Mouse (Mus musculus) kidney, postnatal 0 days (tissue): ENCODE data around the gene Ghr. TPM values are rescaled to one million over a fixed set of nuclear protein-coding genes. Genes with fewer than 3 reads are reported as not detected.

ENCODE experiments used
- ATAC-seq: fragments of 200-750 bp; cut with Nextera tagmentation; replicated peaks from 2 replicates; pipeline ENCODE4 v1.8.0; 2017; ENCODE audit warnings: low read depth, moderate number of reproducible peaks, moderate TSS enrichment, moderate library complexity; ENCODE audit not compliant: low FRiP score
- DNase-seq: peaks from one replicate; pipeline ENCODE4 v3.0.0-alpha.2; 2016; ENCODE audit warnings: low spot score
- H3K27ac ChIP-seq: fragments of 300-500 bp; sonication (generic); 2 replicates; pipeline ENCODE4 v1.5.1; 2014; ENCODE audit warnings: mild to moderate bottlenecking
- H3K27me3 ChIP-seq: fragments of 300-500 bp; sonication (generic); 2 replicates; pipeline ENCODE4 v1.6.1; 2014; ENCODE audit warnings: low read length, mixed read lengths; ENCODE audit not compliant: insufficient read depth
- H3K36me3 ChIP-seq: fragments of 300-500 bp; sonication (generic); 2 replicates; pipeline ENCODE4 v1.6.1; 2014; ENCODE audit warnings: low read length, mixed read lengths; ENCODE audit not compliant: insufficient read depth
- H3K4me1 ChIP-seq: fragments of 300-500 bp; sonication (generic); replicated peaks from 2 replicates; pipeline ENCODE4 v1.6.1; 2014; ENCODE audit warnings: antibody characterized with exemption, low read length, mixed read lengths; ENCODE audit not compliant: insufficient read depth
- H3K4me2 ChIP-seq: fragments of 300-500 bp; sonication (generic); 2 replicates; pipeline ENCODE4 v1.6.1; 2014; ENCODE audit warnings: mild to moderate bottlenecking, low read length, moderate library complexity, mixed read lengths
- H3K4me3 ChIP-seq: fragments of 300-500 bp; sonication (generic); replicated peaks from 2 replicates; pipeline ENCODE4 v1.5.1; 2014; ENCODE audit warnings: low read depth, low read length
- H3K9ac ChIP-seq: fragments of 300-500 bp; sonication (generic); 2 replicates; pipeline ENCODE4 v1.6.1; 2014; ENCODE audit warnings: low read depth, low read length
- H3K9me3 ChIP-seq: fragments of 300-500 bp; sonication (generic); replicated peaks from 2 replicates; pipeline ENCODE4 v1.6.1; 2016; ENCODE audit warnings: low read length, inconsistent platforms, mixed read lengths
- CTCF ChIP-seq: IDR thresholded peaks from 2 replicates; pipeline ENCODE4 v1.5.1; 2016; ENCODE audit warnings: antibody characterized with exemption, low read depth, mild to moderate bottlenecking, moderate library complexity
- whole genome bisulfite sequencing: fragments of 180-500 bp; shearing (Covaris S2); extraction: QIAGEN DNeasy Blood & Tissue Kit; methylation state at CpG from one replicate; pipeline ENCODE4 v1.1.7; 2014; 5-methylcytosine and 5-hydroxymethylcytosine counted together
- polyA plus RNA-seq: library from polyadenylated mRNA; unstranded; fragments of >200 nt; fragmentation: Nextera tagmentation; extraction: Ambion mirVana; gene quantifications from 2 replicates; pipeline ENCODE4 v1.2.1, GENCODE M21; 2015

Gene Ghr
- polyA plus RNA-seq, 1 experiment from 2014 or later: 82.6 TPM

DNA sequence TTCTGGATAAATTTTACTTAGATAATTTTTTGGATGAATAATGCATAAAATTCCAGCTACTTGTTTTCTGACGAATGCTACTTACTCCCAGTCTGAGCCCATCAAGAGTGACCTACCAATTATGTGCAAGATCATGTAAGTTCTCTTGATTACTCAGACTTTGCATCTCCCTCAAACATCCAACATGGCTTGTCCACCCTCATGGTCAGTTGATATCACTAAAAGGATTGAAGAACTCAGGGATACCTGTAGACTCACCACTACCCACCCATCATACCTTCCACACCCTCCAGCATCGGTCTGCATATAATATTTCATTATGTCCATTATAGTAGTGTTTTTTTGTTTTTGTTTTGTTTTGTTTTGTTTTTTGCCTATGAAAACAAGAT lies 18.8 kb upstream of the Ghr start:
- Histone ChIP-seq H3K4me2 (no peak overlapping the region), H3K9ac (no peak overlapping the region), H3K36me3 (no peaks in the 10 kb centered on the region), H3K4me1 (no peaks in the 10 kb centered on the region), H3K27ac (no peak overlapping the region), H3K27me3 (no peaks in the 10 kb centered on the region), H3K4me3 (no peak overlapping the region), H3K9me3 (no peaks in the 10 kb centered on the region)
- WGBS: 84% methylated on average over 2 of the region's 2 CpGs
- DNase-seq: no peak
- TF ChIP-seq CTCF: no peak
- ATAC-seq: no peak

DNA sequence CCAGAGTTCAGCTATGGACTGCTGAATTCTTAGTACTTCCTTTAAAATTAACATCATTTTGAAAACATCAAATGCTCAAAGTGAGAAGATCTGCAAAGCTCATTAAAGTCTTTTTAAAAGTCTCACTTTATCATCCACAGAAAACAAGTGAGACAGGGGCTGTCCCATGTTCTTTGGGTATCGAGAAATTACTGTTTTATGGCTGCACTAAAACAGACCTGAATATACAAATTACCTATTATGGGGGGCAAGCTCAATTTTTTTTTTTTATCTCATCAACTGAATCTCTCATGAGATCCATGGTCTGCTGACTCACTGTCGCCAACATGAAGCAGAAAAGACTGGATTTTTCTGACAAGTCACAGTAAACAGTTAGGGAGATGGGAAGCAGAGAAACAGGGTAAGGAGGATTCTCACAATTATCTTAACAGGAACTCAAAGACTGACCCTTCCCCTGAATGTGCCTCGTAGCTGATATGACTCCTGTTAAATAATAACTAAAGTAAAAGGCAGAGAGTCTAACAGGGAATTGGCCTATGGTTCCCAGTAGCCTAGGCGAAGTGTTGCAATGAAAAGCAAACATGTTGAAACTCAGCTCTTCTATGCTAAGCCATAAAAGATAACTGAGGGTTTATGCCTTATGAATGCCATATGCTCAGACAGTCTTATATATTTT lies 18.3 kb upstream of the Ghr start:
- Histone ChIP-seq H3K27me3 (no peaks in the 10 kb centered on the region), H3K9me3 (no peaks in the 10 kb centered on the region), H3K4me3 (no peak overlapping the region), H3K9ac (no peak overlapping the region), H3K27ac (no peak overlapping the region), H3K36me3 (no peaks in the 10 kb centered on the region), H3K4me1 (no peaks in the 10 kb centered on the region), H3K4me2 (no peak overlapping the region)
- ATAC-seq: no peak
- no peak for DNase-seq
- 68% methylated on average over 4 of the region's 4 CpGs for WGBS
- no peak for TF ChIP-seq CTCF

DNA sequence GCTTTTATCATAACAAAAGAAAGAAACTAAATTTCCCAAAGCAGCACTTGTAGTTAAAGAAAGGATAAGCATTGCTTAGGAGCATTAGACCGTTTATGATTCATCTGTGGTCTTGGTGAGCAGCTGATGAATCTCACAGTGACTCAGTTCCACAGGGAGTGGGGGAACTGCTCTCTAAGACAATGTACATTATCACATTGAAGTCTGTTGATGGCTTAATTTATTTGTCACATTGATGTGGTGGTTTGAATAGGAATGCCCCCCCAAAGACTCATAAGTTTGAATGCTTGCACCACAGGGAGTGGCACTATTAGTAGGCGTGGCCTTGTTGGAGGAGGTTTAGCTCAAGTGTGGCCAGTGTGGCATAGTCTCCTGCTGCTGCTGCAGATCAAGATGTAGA lies 4.6 kb upstream of the Ghr start:
- no peak for TF ChIP-seq CTCF
- no peak for DNase-seq
- H3K9me3 ChIP-seq: no peaks in the 10 kb centered on the region
- no peak overlapping the region for H3K4me2 ChIP-seq
- no peak overlapping the region for H3K9ac ChIP-seq
- 81% methylated on average over 2 of the region's 2 CpGs for WGBS
- H3K4me1 ChIP-seq: no peaks in the 10 kb centered on the region
- no peak for ATAC-seq
- no peaks in the 10 kb centered on the region for H3K36me3 ChIP-seq
- no peak overlapping the region for H3K27ac ChIP-seq
- no peak overlapping the region for H3K4me3 ChIP-seq
- H3K27me3 ChIP-seq: no peaks in the 10 kb centered on the region

DNA sequence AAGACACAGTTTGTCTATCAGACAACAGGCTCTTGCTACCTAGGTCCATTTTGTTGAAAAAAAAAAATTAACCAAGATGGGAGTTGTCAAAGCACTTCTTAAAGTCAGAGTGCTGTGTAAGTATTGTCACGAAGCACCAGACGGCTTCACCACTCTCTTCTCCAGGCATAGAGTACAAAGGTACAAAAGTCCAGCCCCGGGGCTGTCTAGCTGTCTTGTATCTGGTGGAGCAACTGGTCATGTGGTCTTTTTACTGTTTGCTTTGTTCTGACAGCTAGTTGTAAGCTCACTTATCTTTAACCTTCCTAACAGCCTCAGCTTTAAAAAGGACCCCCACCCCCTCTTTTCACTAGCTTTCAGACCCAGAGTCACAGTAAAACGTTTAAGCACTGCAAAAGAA lies 1.1 kb upstream of the Ghr start:
- no peaks in the 10 kb centered on the region for H3K4me1 ChIP-seq
- TF ChIP-seq CTCF: no peak
- DNase-seq (no peak), ATAC-seq (no peak)
- H3K4me2 ChIP-seq: no peak overlapping the region
- no peaks in the 10 kb centered on the region for H3K27me3 ChIP-seq
- H3K9ac ChIP-seq: no peak overlapping the region
- no peak overlapping the region for H3K4me3 ChIP-seq
- H3K9me3 ChIP-seq: no peaks in the 10 kb centered on the region
- H3K27ac ChIP-seq: no peak overlapping the region
- 47% methylated on average over 4 of the region's 4 CpGs for WGBS
- no peaks in the 10 kb centered on the region for H3K36me3 ChIP-seq

GRCm38 (mm10) chr15:3581861-3582806 lies 1.2 kb downstream of the Ghr start:
- no peaks in the 10 kb centered on the region for H3K4me1 ChIP-seq
- H3K36me3 ChIP-seq: no peaks in the 10 kb centered on the region
- peak overlapping the region; percentile 81 for H3K27ac ChIP-seq
- peak; percentile 79 for ATAC-seq
- TF ChIP-seq CTCF: no peak
- peak; percentile 63 for DNase-seq
- H3K4me2 ChIP-seq: peak overlapping the region; percentile 84
- peak overlapping the region; percentile 78 for H3K4me3 ChIP-seq
- no peaks in the 10 kb centered on the region for H3K9me3 ChIP-seq
- WGBS: 1% methylated on average over 34 of the region's 34 CpGs
- H3K27me3 ChIP-seq: no peaks in the 10 kb centered on the region
- peak overlapping the region; percentile 77 for H3K9ac ChIP-seq

DNA sequence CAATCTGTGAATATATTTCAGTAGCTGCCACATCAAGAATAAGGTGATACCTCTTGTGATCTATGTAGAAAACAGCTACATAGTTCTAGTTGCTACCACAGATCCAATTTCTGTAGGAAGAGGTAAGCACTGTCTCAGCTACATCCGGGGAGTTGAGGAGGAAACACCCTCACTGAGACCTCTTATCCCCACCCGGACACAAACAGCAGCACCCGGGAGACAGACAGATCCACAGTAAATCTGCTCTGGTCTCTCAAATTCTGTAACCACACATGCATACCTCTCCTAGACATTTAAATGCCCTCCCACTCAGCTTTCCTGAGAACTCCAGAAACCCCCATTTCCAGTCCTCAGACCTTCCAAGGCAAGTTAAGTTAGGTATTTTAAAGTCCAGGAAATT lies 2.0 kb downstream of the Ghr start:
- ATAC-seq (no peak), DNase-seq (peak; percentile 53)
- TF ChIP-seq CTCF: no peak
- peak overlapping the region; percentile 84 for H3K4me2 ChIP-seq
- H3K27ac ChIP-seq: peak overlapping the region; percentile 81
- no peaks in the 10 kb centered on the region for H3K4me1 ChIP-seq
- H3K9me3 ChIP-seq: no peaks in the 10 kb centered on the region
- peak overlapping the region; percentile 77 for H3K9ac ChIP-seq
- H3K27me3 ChIP-seq: no peaks in the 10 kb centered on the region
- peak overlapping the region; percentile 78 for H3K4me3 ChIP-seq
- 10% methylated on average over 3 of the region's 3 CpGs for WGBS
- H3K36me3 ChIP-seq: no peaks in the 10 kb centered on the region
